Mouse (Mus musculus): ENCODE data around the gene Inpp4b. TPM values are rescaled to one million over a fixed set of nuclear protein-coding genes. Genes with fewer than 3 reads are reported as not detected.

Inpp4b gene
- polyA plus RNA-seq, 1 experiment from 2014 or later: 6.3 TPM

GRCm38 (mm10) chr8:81756663-81757062 lies 414.3 kb downstream of the Inpp4b start:
- Histone ChIP-seq H3K27me3 (no peaks in the 10 kb centered on the region; the same call in 1 of the 2 replicates), H3K27ac (replicated peaks) (no peak overlapping the region), H3K4me3 (no peak overlapping the region), H3K9me3 (no peaks in the 10 kb centered on the region), H3K4me2 (no peak overlapping the region), H3K9ac (no peak overlapping the region), H3K4me1 (replicated peaks) (no peaks in the 10 kb centered on the region; the same call in 1 of the 2 replicates), H3K36me3 (no peaks in the 10 kb centered on the region)
- no peak for ATAC-seq (ENCODE audit: low read depth)
- WGBS: 90% methylated on average over 3 of the region's 3 CpGs

- Histone ChIP-seq H3K9me3 (no peaks in the 10 kb centered on the region), H3K9ac (no peak overlapping the region), H3K27me3 (no peaks in the 10 kb centered on the region), H3K4me3 (no peak overlapping the region), H3K4me2 (no peak overlapping the region), H3K4me1 (replicated peaks) (no peaks in the 10 kb centered on the region; the same call in 1 of the 2 replicates), H3K27ac (replicated peaks) (no peak overlapping the region), H3K36me3 (no peaks in the 10 kb centered on the region)
- 88% methylated on average over 2 of the region's 2 CpGs for WGBS
- no peak for ATAC-seq (ENCODE audit: low read depth)
Observed at GRCm38 (mm10) chr8:81757580-81758144, 415.3 kb downstream of the Inpp4b start.

- H3K27ac ChIP-seq (replicated peaks): no peak overlapping the region
- no peak overlapping the region for H3K4me3 ChIP-seq
- H3K36me3 ChIP-seq: no peaks in the 10 kb centered on the region
- 80% methylated on average over 4 of the region's 4 CpGs for WGBS
- H3K4me2 ChIP-seq: no peak overlapping the region
- H3K9me3 ChIP-seq: no peaks in the 10 kb centered on the region
- no peaks in the 10 kb centered on the region for H3K27me3 ChIP-seq
- no peaks in the 10 kb centered on the region; the same call in 1 of the 2 replicates for H3K4me1 ChIP-seq (replicated peaks)
- H3K9ac ChIP-seq: no peak overlapping the region
- ATAC-seq (ENCODE audit: low read depth): no peak
Observed at GRCm38 (mm10) chr8:81761466-81761865, 419.1 kb downstream of the Inpp4b start.

GRCm38 (mm10) chr8:81766033-81766432 lies 423.7 kb downstream of the Inpp4b start:
- no peak for ATAC-seq (ENCODE audit: low read depth)
- Histone ChIP-seq H3K36me3 (no peaks in the 10 kb centered on the region), H3K4me2 (no peak overlapping the region), H3K27me3 (no peaks in the 10 kb centered on the region), H3K4me1 (replicated peaks) (peaks cover 17% of the 10 kb centered on the region), H3K27ac (replicated peaks) (no peak overlapping the region), H3K4me3 (no peak overlapping the region), H3K9me3 (no peaks in the 10 kb centered on the region), H3K9ac (no peak overlapping the region)
- 92% methylated on average over 5 of the region's 5 CpGs for WGBS

GRCm38 (mm10) chr8:81767411-81768312 lies 425.3 kb downstream of the Inpp4b start:
- peak; percentile 69 for ATAC-seq (ENCODE audit: low read depth)
- peak overlapping the region; percentile 42 for H3K4me2 ChIP-seq
- peak overlapping the region; percentile 38; the same call in 1 of the 2 replicates for H3K27ac ChIP-seq (replicated peaks)
- no peak overlapping the region for H3K9ac ChIP-seq
- WGBS: 23% methylated on average over 12 of the region's 12 CpGs
- peaks cover 17% of the 10 kb centered on the region for H3K4me1 ChIP-seq (replicated peaks)
- H3K27me3 ChIP-seq: no peaks in the 10 kb centered on the region
- H3K9me3 ChIP-seq: no peaks in the 10 kb centered on the region
- no peaks in the 10 kb centered on the region for H3K36me3 ChIP-seq
- peak overlapping the region; percentile 17; the same call in 1 of the 2 replicates for H3K4me3 ChIP-seq

GRCm38 (mm10) chr8:81768313-81768675 lies 425.9 kb downstream of the Inpp4b start:
- Histone ChIP-seq H3K27ac (replicated peaks) (no peak overlapping the region), H3K4me2 (peak overlapping the region; percentile 42), H3K27me3 (no peaks in the 10 kb centered on the region), H3K36me3 (no peaks in the 10 kb centered on the region), H3K4me3 (no peak overlapping the region), H3K4me1 (replicated peaks) (peaks cover 17% of the 10 kb centered on the region), H3K9me3 (no peaks in the 10 kb centered on the region), H3K9ac (no peak overlapping the region)
- no peak for ATAC-seq (ENCODE audit: low read depth)
- 49% methylated on average over 2 of the region's 2 CpGs for WGBS

GRCm38 (mm10) chr8:81768731-81769445 lies 426.5 kb downstream of the Inpp4b start:
- 0 out of 2 replicates have a peak overlapping the region, but pooled peaks have one; percentile 7 for H3K4me2 ChIP-seq

DNA sequence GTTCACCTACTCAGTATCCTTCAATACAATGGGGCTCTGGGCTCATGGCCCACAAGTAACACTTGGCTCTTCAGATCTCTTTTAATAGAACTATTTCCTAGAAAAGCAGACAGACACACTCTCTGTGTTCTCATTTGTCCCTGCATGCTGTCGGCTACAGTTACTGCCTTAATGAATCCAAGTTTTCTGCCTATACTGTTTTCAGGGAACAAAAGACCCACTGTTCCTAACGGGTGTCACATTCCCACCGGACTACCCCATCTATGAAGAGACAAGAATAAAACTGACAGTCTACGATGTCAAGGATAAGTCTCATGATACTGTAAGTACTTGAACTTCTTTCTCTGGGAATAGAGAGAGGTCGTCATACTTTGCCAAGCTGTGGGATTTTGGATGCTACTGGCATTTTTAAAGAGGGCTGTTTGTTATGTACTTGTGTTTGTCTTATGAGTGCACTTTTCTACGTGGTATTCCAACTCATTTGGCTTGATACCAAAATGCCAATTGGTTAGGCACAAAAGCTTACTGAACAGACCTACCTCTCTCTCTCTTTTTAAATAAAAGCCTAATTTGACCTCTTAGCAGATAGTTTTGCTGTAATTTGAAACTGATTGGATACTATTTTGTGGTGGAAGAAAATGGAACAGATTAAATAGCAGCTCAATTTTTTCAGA lies 428.4 kb downstream of the Inpp4b start:
- H3K9ac ChIP-seq: no peak overlapping the region
- H3K27me3 ChIP-seq: no peaks in the 10 kb centered on the region
- H3K4me2 ChIP-seq: no peak overlapping the region
- ATAC-seq (ENCODE audit: low read depth): peak; percentile 36; the same call in 1 of the 2 replicates
- peaks cover 17% of the 10 kb centered on the region for H3K4me1 ChIP-seq (replicated peaks)
- H3K27ac ChIP-seq (replicated peaks): no peak overlapping the region
- no peaks in the 10 kb centered on the region for H3K9me3 ChIP-seq
- no peaks in the 10 kb centered on the region for H3K36me3 ChIP-seq
- 46% methylated on average over 6 of the region's 6 CpGs for whole genome bisulfite sequencing
- no peak overlapping the region for H3K4me3 ChIP-seq

More at GRCm38 (mm10) chr8:81768731-81769445, 426.5 kb downstream of the Inpp4b start:
- Histone ChIP-seq H3K9me3 (no peaks in the 10 kb centered on the region), H3K9ac (no peak overlapping the region), H3K4me3 (no peak overlapping the region), H3K27me3 (no peaks in the 10 kb centered on the region), H3K4me1 (replicated peaks) (peaks cover 17% of the 10 kb centered on the region), H3K36me3 (no peaks in the 10 kb centered on the region), H3K27ac (replicated peaks) (no peak overlapping the region)
- WGBS: 56% methylated on average over 2 of the region's 2 CpGs
- ATAC-seq (ENCODE audit: low read depth): no peak

GRCm38 (mm10) chr8:81772855-81773254 lies 430.5 kb downstream of the Inpp4b start:
- H3K9me3 ChIP-seq: no peaks in the 10 kb centered on the region
- H3K4me2 ChIP-seq: no peak overlapping the region
- WGBS: 86% methylated on average over 5 of the region's 5 CpGs
- H3K36me3 ChIP-seq: no peaks in the 10 kb centered on the region
- H3K4me1 ChIP-seq (replicated peaks): peaks cover 6% of the 10 kb centered on the region
- ATAC-seq (ENCODE audit: low read depth): no peak
- H3K27ac ChIP-seq (replicated peaks): no peak overlapping the region
- H3K27me3 ChIP-seq: no peaks in the 10 kb centered on the region
- no peak overlapping the region for H3K4me3 ChIP-seq
- H3K9ac ChIP-seq: no peak overlapping the region

- H3K36me3 ChIP-seq: no peaks in the 10 kb centered on the region
- 87% methylated on average over 9 of the region's 9 CpGs for WGBS
- ATAC-seq (ENCODE audit: low read depth): no peak
Observed at GRCm38 (mm10) chr8:81773305-81773965, 431.1 kb downstream of the Inpp4b start.

DNA sequence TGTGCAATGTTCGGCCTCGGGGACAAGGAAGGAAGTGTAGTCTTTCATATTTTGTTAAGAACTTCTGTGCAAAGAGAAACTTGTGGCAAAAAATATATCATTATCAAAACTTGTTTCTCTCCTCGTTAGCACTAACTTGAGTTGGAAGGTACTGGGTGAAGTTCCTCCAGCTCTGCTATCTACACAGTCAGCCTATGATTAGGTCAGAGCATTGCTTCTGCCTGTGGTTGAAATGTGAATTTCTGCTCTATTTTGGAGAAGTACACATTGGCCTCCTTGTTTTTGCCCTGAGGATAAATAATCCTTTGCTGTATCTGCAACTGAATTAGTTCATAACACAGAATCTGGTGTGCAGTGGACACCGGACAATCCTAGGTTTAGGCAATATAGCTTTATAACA lies 431.7 kb downstream of the Inpp4b start:
- H3K27me3 ChIP-seq: no peaks in the 10 kb centered on the region
- no peak overlapping the region for H3K4me2 ChIP-seq
- no peak overlapping the region for H3K4me3 ChIP-seq
- no peaks in the 10 kb centered on the region for H3K9me3 ChIP-seq
- WGBS: 87% methylated on average over 4 of the region's 4 CpGs
- H3K4me1 ChIP-seq (replicated peaks): peaks cover 4% of the 10 kb centered on the region; the same call in 1 of the 2 replicates
- ATAC-seq (ENCODE audit: low read depth): no peak
- H3K27ac ChIP-seq (replicated peaks): no peak overlapping the region
- no peaks in the 10 kb centered on the region for H3K36me3 ChIP-seq
- no peak overlapping the region for H3K9ac ChIP-seq

More at GRCm38 (mm10) chr8:81773305-81773965, 431.1 kb downstream of the Inpp4b start:
- Histone ChIP-seq H3K4me2 (no peak overlapping the region), H3K4me1 (replicated peaks) (peaks cover 4% of the 10 kb centered on the region; the same call in 1 of the 2 replicates), H3K27me3 (no peaks in the 10 kb centered on the region), H3K9ac (no peak overlapping the region), H3K27ac (replicated peaks) (no peak overlapping the region), H3K9me3 (no peaks in the 10 kb centered on the region), H3K4me3 (no peak overlapping the region)

Data from neural tube, embryonic 13.5 days (tissue).